Mouse (Mus musculus) liver, postnatal 0 days (tissue): ENCODE results near the gene Armc7. TPM values are rescaled to one million over a fixed set of nuclear protein-coding genes. Genes with fewer than 3 reads are reported as not detected.

Experiments
- ATAC-seq: fragments of 200-750 bp; cut with Nextera tagmentation; 2 replicates; pipeline ENCODE4 v1.8.0; 2017; ENCODE audit warnings: mild to moderate bottlenecking, moderate library complexity
- DNase-seq: peaks from one replicate; pipeline ENCODE4 v3.0.0-alpha.2; 2016
- H3K27ac ChIP-seq: fragments of 300-500 bp; sonication (generic); 2 replicates; pipeline ENCODE4 v1.5.1; 2014; ENCODE audit warnings: antibody characterized with exemption, moderate library complexity, mild to moderate bottlenecking, low read depth
- H3K27me3 ChIP-seq: fragments of 300-500 bp; sonication (generic); 2 replicates; pipeline ENCODE4 v1.6.1; 2014; ENCODE audit warnings: low read length, control low read depth, mixed read lengths; ENCODE audit not compliant: insufficient read depth
- H3K36me3 ChIP-seq: fragments of 300-500 bp; sonication (generic); replicated peaks from 2 replicates; pipeline ENCODE4 v1.6.1; 2014; ENCODE audit warnings: mild to moderate bottlenecking, control low read depth, low read length, moderate library complexity, mixed read lengths; ENCODE audit not compliant: insufficient read depth
- H3K4me1 ChIP-seq: fragments of 300-500 bp; sonication (generic); 2 replicates; pipeline ENCODE4 v1.6.1; 2014; ENCODE audit warnings: antibody characterized with exemption, mild to moderate bottlenecking, control low read depth; ENCODE audit not compliant: insufficient read depth
- H3K4me2 ChIP-seq: fragments of 300-500 bp; sonication (generic); 2 replicates; pipeline ENCODE4 v1.6.1; 2014; ENCODE audit warnings: low read depth, mild to moderate bottlenecking, low read length, moderate library complexity, mixed read lengths
- H3K4me3 ChIP-seq: fragments of 300-500 bp; sonication (generic); 2 replicates; pipeline ENCODE4 v1.5.1; 2014; ENCODE audit warnings: low read depth, low read length
- H3K9ac ChIP-seq: fragments of 300-500 bp; sonication (generic); replicated peaks from 2 replicates; pipeline ENCODE4 v1.6.1; 2014; ENCODE audit warnings: mild to moderate bottlenecking, moderate library complexity
- H3K9me3 ChIP-seq: fragments of 300-500 bp; sonication (generic); 2 replicates; pipeline ENCODE4 v1.6.1; 2016; ENCODE audit warnings: mild to moderate bottlenecking, control low read depth, low read length, mixed read lengths
- CTCF ChIP-seq: sonication (generic); IDR thresholded peaks from 2 replicates; pipeline ENCODE4 v1.5.1; 2016; ENCODE audit warnings: antibody characterized with exemption, low read depth
- EP300 ChIP-seq: IDR thresholded peaks from 2 replicates; pipeline ENCODE4 v1.6.1; 2016; ENCODE audit warnings: antibody characterized with exemption, low read depth, mild to moderate bottlenecking
- WGBS: fragments of 180-500 bp; shearing (Covaris S2); extraction: QIAGEN DNeasy Blood & Tissue Kit; methylation state at CpG from one replicate; pipeline ENCODE4 v1.1.7; 2014; ENCODE audit not compliant: insufficient replicate concordance; 5-methylcytosine and 5-hydroxymethylcytosine counted together
- polyA plus RNA-seq: library from polyadenylated mRNA; unstranded; fragments of >200 nt; fragmentation: Nextera tagmentation; extraction: Ambion mirVana; gene quantifications from 2 replicates; pipeline ENCODE4 v1.2.1, GENCODE M21; 2015

Gene Armc7
- polyA plus RNA-seq, 1 experiment from 2014 or later: 3.9 TPM

DNA sequence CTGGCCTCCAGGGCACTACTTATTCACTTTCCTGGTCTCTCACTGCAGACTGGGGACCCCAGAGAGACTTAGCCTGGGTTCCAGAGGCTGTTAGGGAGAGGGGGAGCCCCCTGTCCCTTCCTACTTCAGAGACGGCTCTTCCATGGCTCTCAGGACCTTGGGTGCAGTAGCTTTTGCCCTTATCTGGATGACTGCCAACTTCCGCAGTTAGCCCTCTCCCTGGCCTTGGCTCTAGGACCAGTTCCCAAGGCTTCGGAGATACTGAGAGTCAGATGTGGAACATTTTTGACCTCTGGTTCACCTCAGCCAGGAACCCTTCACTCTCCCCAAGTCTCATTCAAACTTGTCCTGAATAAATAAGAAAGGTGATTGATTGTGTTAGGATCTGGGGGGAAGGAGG lies 28.6 kb upstream of the Armc7 start:
- no peak for ATAC-seq
- H3K27ac ChIP-seq: peak overlapping the region; percentile 86

DNA sequence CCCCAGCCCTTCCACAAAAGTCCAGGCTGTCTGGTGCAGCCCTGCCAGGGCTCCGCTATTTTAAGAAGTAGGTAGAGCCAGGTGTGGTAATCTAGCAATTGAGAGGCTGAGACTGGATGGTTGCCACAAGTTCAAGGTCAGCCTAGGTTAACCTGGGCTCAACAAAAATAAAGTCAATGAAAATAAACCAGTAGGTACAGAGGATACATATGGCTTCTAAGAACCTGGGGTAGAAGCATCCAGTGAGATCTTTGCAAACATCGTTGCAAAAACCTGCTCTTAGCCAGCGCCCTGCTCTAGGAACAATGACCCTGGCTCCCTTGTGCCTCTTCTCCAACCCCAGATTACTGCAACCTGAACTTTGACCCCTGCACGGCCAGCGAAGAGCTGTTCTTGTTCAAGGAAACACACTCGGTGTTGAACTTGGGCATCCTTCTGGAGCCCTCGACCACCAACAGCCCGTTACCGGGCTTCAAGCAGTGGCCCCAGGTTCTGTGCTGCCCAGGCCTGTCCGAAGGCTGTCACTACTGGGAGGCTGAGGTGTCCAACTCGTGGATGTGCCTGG lies 28.1 kb upstream of the Armc7 start:
- TF ChIP-seq EP300 (no peak), CTCF (no peak)
- Histone ChIP-seq H3K4me2 (peak overlapping the region; percentile 56), H3K36me3 (no peaks in the 10 kb centered on the region), H3K4me3 (peak overlapping the region; percentile 13; the same call in 1 of the 2 replicates), H3K9ac (peak overlapping the region; percentile 63), H3K27me3 (no peaks in the 10 kb centered on the region), H3K9me3 (no peaks in the 10 kb centered on the region), H3K27ac (peak overlapping the region; percentile 86), H3K4me1 (peaks cover 25% of the 10 kb centered on the region)
- DNase-seq (peak; percentile 49), ATAC-seq (peak; percentile 43)
- 55% methylated on average over 11 of the region's 11 CpGs for WGBS

More for the DNA sequence above, 28.6 kb upstream of the Armc7 start:
- Histone ChIP-seq H3K9ac (peak overlapping the region; percentile 54), H3K36me3 (no peaks in the 10 kb centered on the region), H3K4me1 (peaks cover 25% of the 10 kb centered on the region), H3K4me3 (no peak overlapping the region), H3K9me3 (no peaks in the 10 kb centered on the region), H3K27me3 (no peaks in the 10 kb centered on the region), H3K4me2 (peak overlapping the region; percentile 56)
- WGBS: 49% methylated on average over 3 of the region's 3 CpGs
- DNase-seq: no peak
- TF ChIP-seq CTCF (no peak), EP300 (no peak)

DNA sequence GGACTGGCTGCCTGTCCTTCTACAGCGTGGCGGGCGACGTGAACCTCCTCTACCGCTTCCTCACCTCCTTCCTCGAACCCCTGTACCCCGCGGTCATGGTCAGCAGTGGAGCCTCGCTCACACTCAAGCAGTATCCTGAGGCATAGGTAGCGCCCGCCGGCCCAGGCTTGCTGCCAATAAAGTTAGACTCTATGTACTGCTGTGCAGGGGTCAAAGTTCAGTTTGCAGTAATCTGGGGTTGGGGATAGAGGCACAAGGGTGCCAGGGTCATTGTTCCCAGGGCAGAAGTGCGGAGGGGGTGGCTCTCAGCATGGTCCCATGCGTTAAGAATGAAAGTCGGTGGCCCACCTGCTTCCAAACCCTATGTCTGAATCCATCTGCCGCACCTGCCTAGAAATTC lies 27.4 kb upstream of the Armc7 start:
- H3K9me3 ChIP-seq: no peaks in the 10 kb centered on the region
- no peaks in the 10 kb centered on the region for H3K27me3 ChIP-seq
- peak overlapping the region; percentile 63 for H3K9ac ChIP-seq
- peak; percentile 72 for DNase-seq
- peak overlapping the region; percentile 13; the same call in 1 of the 2 replicates for H3K4me3 ChIP-seq
- peak; percentile 56; the same call in 1 of the 2 replicates for TF ChIP-seq EP300
- TF ChIP-seq CTCF: no peak
- peak; percentile 81 for ATAC-seq
- H3K4me2 ChIP-seq: peak overlapping the region; percentile 56
- 54% methylated on average over 16 of the region's 16 CpGs for WGBS
- H3K27ac ChIP-seq: peak overlapping the region; percentile 86
- peaks cover 25% of the 10 kb centered on the region for H3K4me1 ChIP-seq
- H3K36me3 ChIP-seq: no peaks in the 10 kb centered on the region

DNA sequence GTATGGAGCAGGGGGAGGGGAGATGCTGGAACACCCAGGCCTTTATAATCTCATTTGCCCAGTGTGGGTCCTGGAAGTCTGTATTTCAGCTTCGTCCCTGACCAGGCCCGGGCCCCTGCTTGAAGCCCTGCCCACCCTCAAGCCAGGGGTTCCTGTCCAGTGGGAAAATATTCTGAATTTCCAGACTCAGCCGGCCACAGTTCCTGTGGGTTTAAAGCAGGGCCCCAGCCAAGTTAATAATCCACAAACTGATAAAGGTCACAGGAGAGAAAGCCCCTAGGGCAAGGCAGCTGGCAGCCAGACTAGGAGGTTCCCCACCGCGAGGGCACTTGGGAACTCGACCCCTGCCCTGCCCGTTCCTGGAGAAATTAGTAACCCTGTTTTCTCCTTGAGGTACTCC lies 26.5 kb upstream of the Armc7 start:
- H3K36me3 ChIP-seq: no peaks in the 10 kb centered on the region
- H3K9ac ChIP-seq: peak overlapping the region; percentile 28; the same call in 1 of the 2 replicates
- ATAC-seq: no peak
- H3K4me1 ChIP-seq: peaks cover 25% of the 10 kb centered on the region
- 48% methylated on average over 7 of the region's 7 CpGs for WGBS
- no peak overlapping the region for H3K4me3 ChIP-seq
- TF ChIP-seq EP300 (no peak), CTCF (no peak)
- no peaks in the 10 kb centered on the region for H3K27me3 ChIP-seq
- H3K9me3 ChIP-seq: no peaks in the 10 kb centered on the region
- DNase-seq: no peak
- H3K27ac ChIP-seq: peak overlapping the region; percentile 86
- peak overlapping the region; percentile 35 for H3K4me2 ChIP-seq

DNA sequence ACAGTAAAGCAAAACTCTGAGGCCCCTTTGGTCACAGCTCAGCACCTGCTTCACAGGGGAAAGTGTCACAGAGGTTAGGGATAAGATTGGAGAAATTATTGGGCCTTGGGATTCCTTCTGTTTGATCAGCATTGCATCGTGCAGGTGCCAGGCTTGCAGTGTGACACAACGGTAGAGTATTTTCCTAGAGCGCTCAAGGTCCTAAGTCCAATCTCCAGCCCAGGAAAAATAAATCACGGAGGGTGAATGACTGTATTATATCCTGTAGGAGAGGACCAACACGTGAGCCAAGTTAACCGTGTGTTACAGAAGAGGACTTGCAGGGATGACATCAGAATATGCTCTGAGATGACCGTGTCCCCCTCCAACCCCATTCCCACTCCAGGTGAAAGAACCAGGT lies 25.3 kb upstream of the Armc7 start:
- no peaks in the 10 kb centered on the region for H3K27me3 ChIP-seq
- H3K4me2 ChIP-seq: peak overlapping the region; percentile 13; the same call in 1 of the 2 replicates
- 60% methylated on average over 7 of the region's 7 CpGs for WGBS
- no peak overlapping the region for H3K4me3 ChIP-seq
- H3K9me3 ChIP-seq: no peaks in the 10 kb centered on the region
- no peak overlapping the region for H3K9ac ChIP-seq
- peak overlapping the region; percentile 86 for H3K27ac ChIP-seq
- TF ChIP-seq EP300: peak; percentile 68
- TF ChIP-seq CTCF: no peak
- no peak for DNase-seq
- ATAC-seq: peak; percentile 74
- H3K4me1 ChIP-seq: peaks cover 23% of the 10 kb centered on the region
- H3K36me3 ChIP-seq: no peaks in the 10 kb centered on the region

DNA sequence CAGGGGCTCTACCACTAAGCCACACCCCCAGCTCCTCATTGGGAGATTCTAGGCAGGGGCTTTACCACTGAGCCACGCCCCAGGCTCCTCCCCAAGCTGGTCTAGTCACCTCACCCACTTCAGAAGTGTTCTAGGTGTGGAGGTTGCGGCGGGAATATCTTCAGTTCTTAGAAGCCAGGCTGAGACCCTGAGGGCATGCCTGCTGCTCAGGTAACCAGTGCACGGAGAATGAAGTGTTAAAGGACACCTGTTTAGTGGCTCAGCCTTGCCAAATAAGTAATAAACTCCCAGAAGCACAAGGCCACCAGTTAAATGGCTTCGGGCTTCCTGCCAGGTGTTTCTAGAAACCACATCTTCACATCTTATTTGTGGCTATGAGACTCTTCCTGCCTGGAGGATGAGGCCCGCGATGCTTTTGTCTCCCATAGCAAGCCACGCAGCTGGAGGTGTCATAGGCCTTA lies 23.7 kb upstream of the Armc7 start:
- Histone ChIP-seq H3K36me3 (no peaks in the 10 kb centered on the region), H3K9ac (no peak overlapping the region), H3K4me2 (no peak overlapping the region), H3K4me1 (peaks cover 16% of the 10 kb centered on the region), H3K27ac (no peak overlapping the region), H3K4me3 (no peak overlapping the region), H3K27me3 (no peaks in the 10 kb centered on the region), H3K9me3 (0 out of 2 replicates have a peak, but pooled peaks cover 2% of the 10 kb centered on the region)
- ATAC-seq (no peak), DNase-seq (no peak)
- 66% methylated on average over 8 of the region's 8 CpGs for WGBS
- TF ChIP-seq EP300: no peak
- no peak for TF ChIP-seq CTCF
